Mouse (Mus musculus): ENCODE data around the gene Gm28551. TPM values are rescaled to one million over a fixed set of nuclear protein-coding genes. Genes with fewer than 3 reads are reported as not detected.
"Not testable (repeated sequence)": the region's sequence is repeated elsewhere in the genome, so short reads cannot be mapped to it uniquely, and the experiment has no call there.

The Gm28551 gene
- under 1 TPM; 0.19 to 0.30 TPM for total RNA-seq (2021)

- intact Hi-C loops (cut with DNase I), result loop anchor here (5.0 kb wide), 1 partner anchor 290 kb away; the partner anchor contains the start of gene Mstn
- peak; percentile 96 to 97 for DNase-seq (ENCODE audit: extremely low spot score in 1 of 2, low spot score in 2 of 2)
Measured at GRCm38 (mm10) chr1:53352327-53353261, at the start of gene Gm28551, which contains the start of the genes Asdurf and Asnsd1. TSS of gene Gm28551 (minus strand) at chr1:53352667. TSS of gene Asdurf (minus strand) at chr1:53352619. TSS of gene Asnsd1 (minus strand) at chr1:53352752.

- intact Hi-C loops (cut with DNase I), result not testable (repeated sequence)
- peak; percentile 17 to 44 for DNase-seq (ENCODE audit: extremely low spot score in 1 of 2, low spot score in 2 of 2)
Measured at GRCm38 (mm10) chr1:53393936-53394760, 41.7 kb upstream of the Gm28551 start.

GRCm38 (mm10) chr1:53388762-53389161 lies 36.3 kb upstream of the Gm28551 start:
- DNase-seq (ENCODE audit: extremely low spot score in 1 of 2, low spot score in 2 of 2), result no peak
- intact Hi-C loops (cut with DNase I), result no loop called here

- intact Hi-C loops (cut with DNase I), result no loop called here
- DNase-seq (ENCODE audit: extremely low spot score in 1 of 2, low spot score in 2 of 2), result no peak
Measured at GRCm38 (mm10) chr1:53384085-53384688, 31.7 kb upstream of the Gm28551 start.

GRCm38 (mm10) chr1:53377731-53378130 lies 25.3 kb upstream of the Gm28551 start:
- intact Hi-C loops (cut with DNase I), result no loop called here

GRCm38 (mm10) chr1:53375965-53376364 lies 23.5 kb upstream of the Gm28551 start:
- DNase-seq (ENCODE audit: extremely low spot score in 1 of 2, low spot score in 2 of 2); intact Hi-C loops (cut with DNase I): not testable (repeated sequence)

More at GRCm38 (mm10) chr1:53377731-53378130, 25.3 kb upstream of the Gm28551 start:
- DNase-seq (ENCODE audit: extremely low spot score in 1 of 2, low spot score in 2 of 2), result no peak

- no peak for DNase-seq (ENCODE audit: extremely low spot score in 1 of 2, low spot score in 2 of 2)
- intact Hi-C loops (cut with DNase I), result no loop called here
Measured at GRCm38 (mm10) chr1:53358988-53359387, 6.5 kb upstream of the Gm28551 start.

- intact Hi-C loops (cut with DNase I), result no loop called here
- DNase-seq (ENCODE audit: extremely low spot score in 1 of 2, low spot score in 2 of 2), result no peak
Measured at GRCm38 (mm10) chr1:53341071-53341470, 11.4 kb downstream of the Gm28551 start.

GRCm38 (mm10) chr1:53337403-53337802 lies 15.1 kb downstream of the Gm28551 start:
- DNase-seq (ENCODE audit: extremely low spot score in 1 of 2, low spot score in 2 of 2); intact Hi-C loops (cut with DNase I): not testable (repeated sequence)

GRCm38 (mm10) chr1:53335465-53335864 lies 17.0 kb downstream of the Gm28551 start:
- intact Hi-C loops (cut with DNase I), result no loop called here
- no peak for DNase-seq (ENCODE audit: extremely low spot score in 1 of 2, low spot score in 2 of 2)

GRCm38 (mm10) chr1:53333527-53333926 lies 18.9 kb downstream of the Gm28551 start:
- intact Hi-C loops (cut with DNase I); DNase-seq (ENCODE audit: extremely low spot score in 1 of 2, low spot score in 2 of 2): not testable (repeated sequence)

- DNase-seq (ENCODE audit: extremely low spot score in 1 of 2, low spot score in 2 of 2), result no peak
- intact Hi-C loops (cut with DNase I), result no loop called here
Measured at GRCm38 (mm10) chr1:53324827-53325494, 27.5 kb downstream of the Gm28551 start.

GRCm38 (mm10) chr1:53324277-53324676 lies 28.2 kb downstream of the Gm28551 start:
- no peak for DNase-seq (ENCODE audit: extremely low spot score in 1 of 2, low spot score in 2 of 2)
- intact Hi-C loops (cut with DNase I), result no loop called here

GRCm38 (mm10) chr1:53323254-53323653 lies 29.2 kb downstream of the Gm28551 start:
- DNase-seq (ENCODE audit: extremely low spot score in 1 of 2, low spot score in 2 of 2), result no peak
- intact Hi-C loops (cut with DNase I), result no loop called here

GRCm38 (mm10) chr1:53321662-53322344 lies 30.7 kb downstream of the Gm28551 start:
- intact Hi-C loops (cut with DNase I), result no loop called here
- DNase-seq (ENCODE audit: extremely low spot score in 1 of 2, low spot score in 2 of 2), result no peak

GRCm38 (mm10) chr1:53312989-53313967 lies 39.2 kb downstream of the Gm28551 start, which contains the start of gene Osgepl1:
TSS of gene Osgepl1 (plus strand) at chr1:53313624.
- peak; percentile 81 to 91 for DNase-seq (ENCODE audit: extremely low spot score in 1 of 2, low spot score in 2 of 2)
- intact Hi-C loops (cut with DNase I), result no loop called here

- DNase-seq (ENCODE audit: extremely low spot score in 1 of 2, low spot score in 2 of 2), result no peak
- intact Hi-C loops (cut with DNase I), result no loop called here
Measured at GRCm38 (mm10) chr1:53300506-53300905, 52.0 kb downstream of the Gm28551 start.
